Mouse (Mus musculus) kidney, adult 2 months (tissue): ENCODE results near the gene Asrgl1.

Experiments used
- CTCF ChIP-seq: fragments of 200-500 bp; conservative IDR thresholded peaks from 2 replicates; pipeline ENCODE4 v1.5.1; 2011; ENCODE audit warnings: low read depth, mild to moderate bottlenecking, control low read depth, low read length, moderate library complexity, mixed read lengths; ENCODE audit not compliant: insufficient read depth, insufficient read length
- POLR2A ChIP-seq: fragments of 200-500 bp; IDR thresholded peaks from one replicate; pipeline ENCODE4 v1.6.1; 2011; ENCODE audit warnings: low read depth, low read length, control low read depth

GRCm38 (mm10) chr19:9097441-9097840 is 38.0 kb downstream of the Asrgl1 start:
- TF ChIP-seq POLR2A (no peak), CTCF (no peak)
